Mouse (Mus musculus) testis, adult 2 months (tissue): Measurements from ENCODE around the gene Agap1. TPM values are rescaled to one million over a fixed set of nuclear protein-coding genes. Genes with fewer than 3 reads are reported as not detected.

Experiments
- H3K27ac ChIP-seq: fragments of 200-500 bp; 2 replicates; pipeline ENCODE4 v1.5.1; 2012; ENCODE audit warnings: low read depth, low read length; ENCODE audit not compliant: control insufficient read depth, insufficient read depth
- H3K27me3 ChIP-seq: fragments of 200-500 bp; 2 replicates; pipeline ENCODE4 v1.6.1; 2012; ENCODE audit warnings: mild to moderate bottlenecking, low read length, moderate library complexity; ENCODE audit not compliant: control insufficient read depth, insufficient read depth
- H3K36me3 ChIP-seq: fragments of 200-500 bp; 2 replicates; pipeline ENCODE4 v1.6.1; 2012; ENCODE audit warnings: mild to moderate bottlenecking, low read length; ENCODE audit not compliant: control insufficient read depth, insufficient read depth
- H3K4me1 ChIP-seq: fragments of 200-500 bp; 2 replicates; pipeline ENCODE4 v1.6.1; 2012; ENCODE audit warnings: low read length; ENCODE audit not compliant: control insufficient read depth, insufficient read depth
- H3K4me3 ChIP-seq: fragments of 200-500 bp; 2 replicates; pipeline ENCODE4 v1.5.1; 2012; ENCODE audit warnings: low read depth, mild to moderate bottlenecking, low read length, moderate library complexity, mixed read lengths; ENCODE audit not compliant: control insufficient read depth
- CTCF ChIP-seq: fragments of 200-500 bp; IDR thresholded peaks from 2 replicates; pipeline ENCODE4 v1.5.1; 2012; ENCODE audit warnings: low read depth, mild to moderate bottlenecking, inconsistent platforms, low read length, moderate library complexity; ENCODE audit not compliant: control insufficient read depth, insufficient read depth, insufficient replicate concordance
- POLR2A ChIP-seq: fragments of 200-500 bp; IDR thresholded peaks from 2 replicates; pipeline ENCODE4 v1.6.1; 2012; ENCODE audit warnings: low read depth, mild to moderate bottlenecking, inconsistent platforms, low read length, moderate library complexity; ENCODE audit not compliant: control insufficient read depth
- polyA plus RNA-seq: library from polyadenylated mRNA; depleted of rRNA; stranded (reverse); fragments of >200 nt; gene quantifications from 2 replicates; pipeline ENCODE4 v1.2.3, GENCODE M21; 2012

Agap1 gene
- polyA plus RNA-seq, 1 experiment: 16.5 TPM

DNA sequence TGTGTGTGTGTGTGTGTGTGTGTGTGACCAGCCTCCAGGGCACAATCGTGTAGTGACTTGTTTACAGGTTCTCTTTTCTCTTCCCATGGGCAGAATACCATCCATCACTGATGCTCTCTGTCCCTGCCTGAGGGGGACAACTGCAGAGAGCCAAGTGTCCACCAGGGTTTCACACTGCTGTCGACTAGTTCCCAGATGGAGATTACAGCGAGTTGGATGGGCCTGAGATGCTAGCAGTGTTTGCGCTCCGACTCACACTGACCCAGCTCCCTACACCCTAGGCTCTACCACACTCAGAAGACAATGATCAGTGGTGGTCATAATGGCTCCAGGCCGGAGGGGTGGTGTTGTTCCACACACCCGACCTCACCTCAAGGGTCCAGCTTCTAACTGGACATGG lies 101.4 kb downstream of the Agap1 start:
- Histone ChIP-seq H3K36me3 (no peaks in the 10 kb centered on the region), H3K4me1 (peaks cover 7% of the 10 kb centered on the region), H3K4me3 (no peak overlapping the region), H3K27me3 (no peaks in the 10 kb centered on the region), H3K27ac (no peak overlapping the region)
- TF ChIP-seq CTCF: no peak
- TF ChIP-seq POLR2A: no peak

DNA sequence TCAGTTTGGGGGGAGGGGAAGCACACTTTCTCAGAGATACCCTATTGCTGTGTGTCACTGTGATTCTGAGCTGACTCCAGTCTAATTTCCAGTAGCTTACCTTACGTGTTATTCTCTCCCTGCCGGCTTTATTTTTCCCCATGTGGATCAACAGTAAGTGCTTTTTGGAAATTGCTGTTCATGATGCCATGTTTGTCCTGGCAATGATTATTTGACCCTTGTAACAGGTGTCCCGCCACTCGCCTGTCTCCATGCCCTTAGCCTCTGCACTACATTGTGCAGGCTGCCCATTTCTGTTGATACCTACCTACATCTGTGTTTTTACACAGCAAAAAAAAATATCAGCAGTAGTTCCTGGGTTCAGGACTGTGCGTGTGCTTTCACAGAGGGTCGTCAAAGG lies 102.8 kb downstream of the Agap1 start:
- H3K27ac ChIP-seq: no peak overlapping the region
- H3K4me1 ChIP-seq: peaks cover 7% of the 10 kb centered on the region
- TF ChIP-seq CTCF (no peak), POLR2A (no peak)
- H3K4me3 ChIP-seq: no peak overlapping the region
- H3K36me3 ChIP-seq: no peaks in the 10 kb centered on the region
- H3K27me3 ChIP-seq: no peaks in the 10 kb centered on the region

DNA sequence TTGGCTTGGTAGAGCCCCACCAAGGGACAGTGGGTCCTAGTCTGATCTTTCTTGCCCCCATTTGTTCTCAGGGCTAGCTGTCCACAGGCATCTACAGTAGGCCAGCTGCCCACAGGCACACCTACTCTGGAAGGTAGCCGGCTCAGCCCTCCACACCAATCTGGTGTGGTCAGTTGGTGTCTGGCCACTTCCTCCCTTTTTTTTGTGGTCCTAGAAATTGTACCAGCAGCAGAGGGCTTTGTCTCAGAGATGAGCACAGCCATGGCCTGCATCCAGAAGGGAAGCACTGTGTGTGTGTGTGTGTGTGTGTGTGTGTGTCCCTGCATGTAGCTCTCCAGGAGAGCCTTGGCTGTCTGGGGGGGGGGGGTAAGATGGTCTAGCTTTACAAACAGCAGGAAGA lies 103.5 kb downstream of the Agap1 start:
- Histone ChIP-seq H3K27me3 (no peaks in the 10 kb centered on the region), H3K36me3 (no peaks in the 10 kb centered on the region), H3K4me3 (no peak overlapping the region), H3K27ac (no peak overlapping the region), H3K4me1 (peaks cover 7% of the 10 kb centered on the region)
- TF ChIP-seq POLR2A (no peak), CTCF (no peak)

DNA sequence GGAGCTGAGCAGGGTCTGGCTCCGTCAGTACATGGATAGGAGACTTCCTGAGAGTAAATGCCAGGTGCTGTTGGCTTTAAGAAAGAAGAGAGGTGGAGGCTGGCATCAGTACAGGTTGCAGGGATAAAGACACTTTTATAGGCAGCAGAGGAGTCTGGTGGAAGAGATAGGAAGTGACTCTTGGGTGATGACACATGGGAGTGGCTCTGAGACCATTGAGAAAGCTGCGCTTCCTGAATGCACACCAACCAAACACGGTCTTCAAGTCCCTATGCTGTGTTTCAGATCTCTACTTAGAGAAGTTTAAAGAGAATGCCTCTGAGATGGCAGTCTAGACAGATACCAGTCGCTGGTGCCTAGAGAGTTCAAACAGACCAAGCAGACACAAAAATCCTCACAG lies 108.8 kb downstream of the Agap1 start:
- no peaks in the 10 kb centered on the region for H3K36me3 ChIP-seq
- H3K27ac ChIP-seq: no peak overlapping the region

DNA sequence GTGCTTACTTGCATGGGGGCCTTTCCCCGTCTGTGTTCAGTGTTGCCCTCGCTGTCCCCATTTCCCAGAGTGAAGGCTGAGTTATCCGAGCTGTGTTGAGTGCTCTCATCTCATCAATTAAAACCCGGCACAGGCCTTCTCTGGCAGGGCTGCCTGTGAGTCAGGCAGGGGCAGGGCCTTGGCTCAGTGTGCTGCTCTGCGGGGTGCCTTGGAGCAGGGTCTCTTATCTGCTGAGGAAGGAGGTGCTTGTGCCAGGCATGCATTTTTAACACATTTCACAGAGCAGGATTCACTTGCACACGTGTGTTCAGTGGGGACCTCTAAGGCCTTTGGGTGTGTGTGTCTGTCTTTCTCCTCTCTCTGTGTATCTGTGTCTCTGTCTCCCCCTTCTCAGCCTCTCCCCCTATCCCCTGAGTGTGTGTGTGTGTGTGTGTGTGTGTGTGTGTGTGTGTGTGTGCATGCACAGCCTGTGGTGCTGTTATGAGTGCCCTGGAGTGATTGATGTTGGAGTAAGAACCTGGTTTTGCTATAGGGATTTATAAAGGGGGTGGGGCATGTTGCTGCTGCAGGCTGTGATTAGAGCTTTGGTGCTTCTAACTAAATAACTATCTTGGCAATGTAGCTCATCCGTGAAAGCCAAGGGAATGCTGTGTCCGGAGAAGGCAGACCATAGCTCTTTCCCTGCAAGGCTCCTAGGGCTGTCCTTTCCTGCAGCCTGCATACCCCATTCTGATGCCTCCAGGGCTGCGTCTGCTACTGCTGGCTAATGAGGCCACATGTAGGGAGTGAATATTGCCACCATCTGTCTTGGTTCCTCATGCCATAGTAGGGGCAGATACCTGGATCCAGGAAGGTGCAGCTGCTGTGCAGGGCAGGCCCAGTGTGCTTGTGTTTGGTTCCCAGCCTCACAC lies 112.2 kb downstream of the Agap1 start:
- Histone ChIP-seq H3K36me3 (no peaks in the 10 kb centered on the region), H3K4me3 (no peak overlapping the region), H3K27ac (no peak overlapping the region), H3K4me1 (peaks cover 3% of the 10 kb centered on the region), H3K27me3 (no peaks in the 10 kb centered on the region)
- no peak for TF ChIP-seq POLR2A

More for the DNA sequence above, 108.8 kb downstream of the Agap1 start:
- Histone ChIP-seq H3K4me3 (no peak overlapping the region), H3K27me3 (no peaks in the 10 kb centered on the region), H3K4me1 (no peaks in the 10 kb centered on the region)
- TF ChIP-seq POLR2A (no peak), CTCF (no peak)

DNA sequence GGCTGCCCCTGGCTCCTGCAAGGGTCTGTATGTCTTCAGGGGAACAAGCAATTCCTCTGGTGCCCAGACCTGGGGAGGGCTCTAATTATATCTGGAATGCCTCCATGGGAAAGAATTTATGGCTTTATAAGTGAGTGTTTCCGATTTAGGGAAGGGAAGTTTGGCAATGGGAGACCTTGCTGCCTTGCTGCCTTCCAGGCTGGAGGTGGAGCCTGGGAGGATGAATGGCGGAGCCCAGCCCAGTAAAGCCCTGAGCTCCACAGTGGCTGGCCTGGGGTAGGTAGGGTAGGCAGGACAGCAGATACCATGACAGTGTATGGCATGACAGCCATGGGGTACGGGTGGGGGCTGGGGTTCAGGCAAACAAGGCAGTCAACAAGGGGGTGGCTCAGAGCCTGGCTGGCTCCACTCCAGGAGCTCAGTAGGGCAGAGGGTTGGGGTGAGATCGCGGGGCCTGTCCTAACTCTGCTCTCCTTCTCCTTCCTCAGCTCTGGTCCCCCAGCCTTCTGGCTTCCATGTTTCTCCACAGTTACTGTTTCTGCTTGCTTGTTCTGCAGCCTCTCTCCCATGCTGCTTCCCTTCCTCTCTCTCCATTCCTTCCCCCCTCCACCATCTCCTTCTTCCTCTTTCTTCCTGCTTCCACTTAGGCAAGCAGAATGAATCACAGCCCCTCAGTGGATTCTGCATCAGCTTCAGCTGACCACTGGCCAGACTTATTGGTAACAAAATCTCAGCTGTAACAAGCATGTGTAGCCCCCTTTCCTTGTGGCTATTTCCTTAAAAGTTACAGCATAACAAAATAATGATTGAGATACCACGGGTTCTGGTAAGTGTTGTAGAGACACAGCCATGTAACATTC lies 114.2 kb downstream of the Agap1 start:
- Histone ChIP-seq H3K27ac (no peak overlapping the region), H3K27me3 (no peaks in the 10 kb centered on the region), H3K4me1 (peaks cover 3% of the 10 kb centered on the region), H3K36me3 (no peaks in the 10 kb centered on the region), H3K4me3 (no peak overlapping the region)
- TF ChIP-seq CTCF: no peak
- no peak for TF ChIP-seq POLR2A
